Mouse (Mus musculus): ENCODE measurements at regions not wholly inside any gene's neighbourhood (a gene's known extent, or its start where the extent isn't known, plus 50 kb on each side); places are given as distances from the start of the nearest gene placed in this dataset.
A peak's percentile ranks its signal among the peaks of the same experiment; 100 is the strongest.

DNA sequence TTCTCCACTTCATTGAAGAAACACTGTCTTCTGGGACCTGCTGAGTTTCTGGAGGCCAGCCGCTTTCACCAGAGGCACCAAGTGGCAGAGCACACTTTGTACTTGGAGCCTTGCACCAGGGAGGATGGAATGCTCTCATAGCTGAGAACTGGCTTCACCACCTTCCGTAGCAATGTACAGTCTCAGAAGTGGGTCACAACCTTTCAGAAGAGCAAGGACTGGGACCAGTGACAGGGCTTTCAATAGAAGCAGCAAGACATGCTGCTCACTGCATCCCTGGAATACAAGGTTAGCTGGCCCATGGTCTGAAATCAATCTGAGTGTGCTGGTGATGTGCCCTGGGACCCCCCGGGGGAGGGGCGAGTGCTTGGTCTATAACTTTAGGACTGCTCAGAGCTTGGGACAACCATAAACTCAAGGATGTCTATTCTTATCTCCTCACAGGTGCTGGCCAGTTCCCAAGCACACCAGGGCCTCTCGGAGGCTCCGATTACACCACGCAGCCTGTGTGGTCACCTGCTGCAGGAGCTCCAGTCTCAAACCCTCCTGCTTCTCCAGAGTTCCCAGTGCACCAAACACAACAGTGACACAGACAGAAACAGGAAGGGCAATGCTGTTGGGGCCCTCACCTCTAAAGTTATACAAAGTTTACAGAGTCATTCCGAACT lies 114.4 kb upstream of the Tmem45b start:
- no peak for DNase-seq

GRCm38 (mm10) chr9:31577066-31577465 lies 112.8 kb upstream of the Tmem45b start:
- no peak for DNase-seq

DNA sequence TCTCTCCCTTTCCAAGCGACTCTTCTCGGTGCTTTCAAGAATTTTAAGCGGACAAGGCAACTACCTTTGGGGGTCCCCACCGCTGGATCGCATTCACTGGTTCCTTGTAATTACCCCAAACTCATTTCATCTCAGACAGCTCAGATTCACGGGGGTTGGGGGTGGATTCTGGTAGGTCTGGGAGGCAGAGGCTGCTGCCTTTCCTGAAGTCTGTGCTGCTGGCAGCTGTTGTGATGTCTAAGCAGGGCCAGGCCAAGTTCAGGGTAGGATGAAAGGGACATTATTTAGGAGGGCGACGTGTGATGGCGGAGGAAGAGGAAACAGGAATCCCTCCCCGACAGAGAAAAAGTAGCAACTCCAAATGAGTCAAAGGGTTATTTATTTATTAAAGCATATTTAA lies 102.8 kb upstream of the Tmem45b start:
- no peak for DNase-seq

GRCm38 (mm10) chr9:31566257-31567007 lies 102.2 kb upstream of the Tmem45b start:
- DNase-seq, result no peak

DNA sequence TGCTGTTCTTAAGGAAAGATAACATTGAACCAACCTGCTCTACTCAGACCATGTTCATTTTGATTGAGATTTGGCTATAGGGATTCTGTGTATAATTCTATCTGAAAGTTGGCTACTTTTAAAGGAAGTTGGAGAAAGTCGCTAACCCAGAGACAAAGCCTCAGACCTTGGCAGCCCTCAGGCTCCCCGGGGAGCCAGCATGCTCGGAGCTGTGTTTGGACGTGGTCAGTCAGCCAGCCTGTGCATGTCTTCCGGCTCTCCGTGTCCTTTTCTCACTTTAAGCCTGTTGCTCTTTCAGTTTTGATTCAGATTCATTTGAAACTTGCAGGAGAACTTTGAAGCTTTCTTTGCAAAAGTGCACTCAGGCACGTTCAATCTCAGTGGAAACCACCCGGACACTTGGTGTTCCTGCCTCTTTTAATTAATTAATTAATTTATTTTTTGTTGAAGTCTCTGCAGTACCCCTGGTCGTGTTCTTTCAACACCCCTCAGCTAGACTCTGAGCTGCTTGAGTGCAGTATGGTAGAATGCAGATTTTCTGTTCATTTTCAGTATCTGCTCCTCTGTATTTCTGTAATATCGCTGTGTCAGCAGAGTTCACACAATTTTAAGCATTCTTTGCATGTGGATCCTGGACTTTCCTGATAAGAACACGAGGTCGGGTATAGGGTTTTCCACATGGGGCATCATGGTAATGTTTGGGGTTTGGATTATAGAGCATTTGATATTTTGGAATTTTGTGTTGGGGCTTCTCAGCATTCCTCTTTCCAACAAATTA lies 100.9 kb upstream of the Tmem45b start:
- DNase-seq, result no peak

GRCm38 (mm10) chr9:31563541-31563940 lies 99.3 kb upstream of the Tmem45b start:
- no peak for DNase-seq

GRCm38 (mm10) chr9:31560226-31560556 lies 95.9 kb upstream of the Tmem45b start:
- no peak for DNase-seq

- peak; percentile 32 to 40 for DNase-seq
Measured at GRCm38 (mm10) chr9:31559506-31560225, 95.4 kb upstream of the Tmem45b start.

GRCm38 (mm10) chr9:31543691-31544052 lies 79.4 kb upstream of the Tmem45b start:
- no peak for DNase-seq

DNA sequence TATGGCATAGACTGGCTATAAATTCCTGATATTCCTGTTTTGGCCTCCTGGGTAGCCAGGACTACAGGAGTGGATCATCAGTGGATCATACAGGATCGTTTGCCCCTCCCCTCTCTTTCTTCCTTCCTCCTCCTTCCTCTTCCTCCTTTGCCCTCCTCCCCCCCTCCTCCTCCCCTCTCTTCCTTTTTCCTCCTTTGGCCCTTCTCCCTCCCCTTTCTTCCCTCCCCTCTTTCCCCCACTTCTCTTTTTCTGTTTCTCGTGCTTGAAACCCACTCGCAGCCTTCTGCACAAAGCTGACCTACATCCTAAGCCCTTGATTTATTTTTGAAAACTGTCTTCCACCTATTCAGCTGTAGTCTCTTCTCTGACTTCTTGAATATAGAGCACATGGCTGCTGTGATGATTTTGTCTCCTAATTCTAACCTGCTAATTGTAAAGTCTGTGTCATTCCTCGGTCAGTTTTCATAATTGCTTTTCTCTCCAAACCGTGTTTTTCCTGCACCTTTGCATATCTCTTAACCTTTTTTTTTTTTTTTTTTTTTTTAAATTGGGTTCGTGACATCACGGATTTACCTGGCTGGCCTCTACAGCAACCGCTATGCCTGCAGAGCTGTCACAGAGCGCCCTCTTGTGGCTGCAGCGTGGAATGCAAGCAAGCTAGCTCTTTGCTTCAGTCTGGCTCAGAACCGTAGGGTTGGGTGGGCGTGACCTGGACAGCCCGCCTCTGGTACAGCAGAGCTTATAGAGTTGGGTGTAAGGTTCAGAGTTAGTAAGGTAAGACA lies 78.8 kb upstream of the Tmem45b start:
- DNase-seq, result peak; percentile 62 to 67

- no peak for DNase-seq
Measured at GRCm38 (mm10) chr9:31541615-31542191, 77.4 kb upstream of the Tmem45b start.

- DNase-seq, result no peak
Measured at GRCm38 (mm10) chr9:31538458-31539210, 74.4 kb upstream of the Tmem45b start.

DNA sequence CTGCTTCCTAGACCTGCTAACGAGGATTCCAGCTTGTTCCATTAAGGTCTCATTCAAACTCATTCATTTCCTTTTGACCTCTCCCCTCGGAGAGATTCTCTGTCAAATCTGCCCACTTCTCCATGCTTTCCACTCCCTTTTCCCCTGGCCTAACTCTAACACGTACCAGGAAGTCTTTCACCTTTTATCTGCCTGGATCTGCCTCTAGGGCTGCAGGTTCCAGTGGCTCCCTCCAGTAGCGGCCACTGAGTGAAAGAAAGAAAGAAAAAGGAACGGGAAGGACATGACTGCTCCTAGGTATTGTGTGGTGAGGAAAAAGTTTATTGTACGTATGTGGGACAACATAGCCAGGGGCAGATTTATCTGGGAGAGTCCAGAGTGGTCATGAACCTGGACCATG lies 64.8 kb upstream of the Tmem45b start:
- no peak for DNase-seq

DNA sequence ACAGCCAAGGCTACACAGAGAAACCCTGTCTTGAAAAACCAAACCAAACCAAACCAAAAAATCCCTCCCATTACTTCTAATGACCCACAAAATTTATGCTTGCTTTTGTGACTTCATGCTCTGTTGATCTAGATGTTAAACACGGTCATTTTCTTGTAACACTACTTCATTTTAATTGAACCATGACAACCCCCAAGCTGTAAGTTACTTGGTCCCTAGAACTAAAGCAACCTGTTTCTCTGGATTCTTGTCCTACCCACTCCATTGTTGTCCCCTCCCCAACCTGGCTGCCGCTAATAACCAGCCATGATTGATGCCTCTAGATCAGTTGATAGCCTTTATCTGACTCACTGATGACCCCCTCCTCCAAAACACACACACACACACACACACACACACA lies 63.0 kb upstream of the Tmem45b start:
- DNase-seq, result no peak

All from thymus, postnatal 36 days (tissue).